Mouse (Mus musculus) small intestine, adult 2 months (tissue): Measurements from ENCODE around the gene Speer4e. TPM values are rescaled to one million over a fixed set of nuclear protein-coding genes. Genes with fewer than 3 reads are reported as not detected.
"Not testable (repeated sequence)": the region's sequence is repeated elsewhere in the genome, so short reads cannot be mapped to it uniquely, and the experiment has no call there.

ENCODE experiments used
- H3K27ac ChIP-seq: fragments of 200-500 bp; 2 replicates; pipeline ENCODE4 v1.5.1; 2012; ENCODE audit warnings: low read depth, low read length, control low read depth, inconsistent platforms; ENCODE audit not compliant: insufficient read depth
- H3K27me3 ChIP-seq: fragments of 200-500 bp; 2 replicates; pipeline ENCODE4 v1.6.1; 2012; ENCODE audit warnings: mild to moderate bottlenecking, moderate library complexity, low read length, inconsistent platforms; ENCODE audit not compliant: control insufficient read depth, insufficient read depth
- H3K36me3 ChIP-seq: fragments of 200-500 bp; 2 replicates; pipeline ENCODE4 v1.6.1; 2012; ENCODE audit warnings: mild to moderate bottlenecking, low read length, control low read depth, inconsistent platforms; ENCODE audit not compliant: control insufficient read depth, insufficient read depth
- H3K4me1 ChIP-seq: fragments of 200-500 bp; 2 replicates; pipeline ENCODE4 v1.6.1; 2012; ENCODE audit warnings: low read length, inconsistent platforms, mixed read lengths; ENCODE audit not compliant: control insufficient read depth, insufficient read depth, insufficient read length
- H3K4me3 ChIP-seq: fragments of 200-500 bp; 2 replicates; pipeline ENCODE4 v1.5.1; 2012; ENCODE audit warnings: low read depth, mild to moderate bottlenecking, control low read depth, inconsistent platforms, low read length, moderate library complexity
- WGBS: fragments of 180-500 bp; shearing (Covaris S2); methylation state at CpG from one replicate; pipeline ENCODE4 v1.1.7; 2018; 5-methylcytosine and 5-hydroxymethylcytosine counted together
- polyA plus RNA-seq: library from polyadenylated mRNA; depleted of rRNA; stranded (reverse); fragments of >200 nt; gene quantifications from 2 replicates; pipeline ENCODE4 v1.2.3, GENCODE M21; 2012; rRNA removed

The Speer4e gene
- polyA plus RNA-seq, result not detected in 2 replicates

GRCm38 (mm10) chr5:14938329-14938728 is at the start of gene Speer4e:
Speer4e (minus strand) TSS chr5:14938429.
- not testable (repeated sequence) for H3K36me3 ChIP-seq, H3K4me1 ChIP-seq, H3K27me3 ChIP-seq, H3K4me3 ChIP-seq, H3K27ac ChIP-seq
- 28% methylated on average over 1 of the region's 1 CpGs for WGBS

GRCm38 (mm10) chr5:14986649-14987387 is 48.6 kb upstream of the Speer4e start:
- H3K27ac ChIP-seq, H3K4me3 ChIP-seq, H3K36me3 ChIP-seq, H3K4me1 ChIP-seq, H3K27me3 ChIP-seq: not testable (repeated sequence)
- WGBS, result 39% methylated on average over 6 of the region's 6 CpGs

GRCm38 (mm10) chr5:14978835-14979234 is 40.6 kb upstream of the Speer4e start, which contains the start of gene Gm10354:
Gm10354 (minus strand) TSS chr5:14978935.
- WGBS, result 21% methylated on average over 1 of the region's 1 CpGs
- H3K36me3 ChIP-seq, H3K4me1 ChIP-seq, H3K4me3 ChIP-seq, H3K27ac ChIP-seq, H3K27me3 ChIP-seq: not testable (repeated sequence)

GRCm38 (mm10) chr5:14977368-14977767 is 39.1 kb upstream of the Speer4e start:
- H3K4me1 ChIP-seq, H3K27ac ChIP-seq, H3K4me3 ChIP-seq, H3K36me3 ChIP-seq, H3K27me3 ChIP-seq: not testable (repeated sequence)
- WGBS, result 73% methylated on average over 4 of the region's 4 CpGs

- H3K4me1 ChIP-seq, H3K4me3 ChIP-seq, H3K27me3 ChIP-seq, H3K27ac ChIP-seq, H3K36me3 ChIP-seq: not testable (repeated sequence)
- 62% methylated on average over 3 of the region's 4 CpGs for WGBS
Observed at GRCm38 (mm10) chr5:14975294-14975693, 37.1 kb upstream of the Speer4e start.

GRCm38 (mm10) chr5:14972841-14973240 is 34.6 kb upstream of the Speer4e start:
- WGBS, result 75% methylated on average over 3 of the region's 3 CpGs
- H3K4me3 ChIP-seq, H3K36me3 ChIP-seq, H3K27me3 ChIP-seq, H3K4me1 ChIP-seq, H3K27ac ChIP-seq: not testable (repeated sequence)

GRCm38 (mm10) chr5:14963821-14964220 is 25.6 kb upstream of the Speer4e start:
- H3K27ac ChIP-seq, H3K4me1 ChIP-seq, H3K27me3 ChIP-seq, H3K36me3 ChIP-seq, H3K4me3 ChIP-seq: not testable (repeated sequence)
- WGBS, result 80% methylated on average over 13 of the region's 13 CpGs

GRCm38 (mm10) chr5:14961502-14961901 is 23.3 kb upstream of the Speer4e start:
- H3K27me3 ChIP-seq, H3K36me3 ChIP-seq, H3K27ac ChIP-seq, H3K4me1 ChIP-seq, H3K4me3 ChIP-seq: not testable (repeated sequence)
- 80% methylated on average over 4 of the region's 4 CpGs for WGBS

- not testable (repeated sequence) for H3K4me1 ChIP-seq, H3K27me3 ChIP-seq, H3K27ac ChIP-seq, H3K36me3 ChIP-seq, H3K4me3 ChIP-seq
- WGBS, result 54% methylated on average over 1 of the region's 1 CpGs
Observed at GRCm38 (mm10) chr5:14955928-14956706, 17.9 kb upstream of the Speer4e start.

GRCm38 (mm10) chr5:14953587-14953986 is 15.4 kb upstream of the Speer4e start:
- not testable (repeated sequence) for H3K27ac ChIP-seq, H3K4me3 ChIP-seq, H3K36me3 ChIP-seq, H3K4me1 ChIP-seq, H3K27me3 ChIP-seq

- 71% methylated on average over 3 of the region's 3 CpGs for WGBS
- H3K27ac ChIP-seq, H3K4me3 ChIP-seq, H3K4me1 ChIP-seq, H3K36me3 ChIP-seq, H3K27me3 ChIP-seq: not testable (repeated sequence)
Observed at GRCm38 (mm10) chr5:14952749-14953148, 14.5 kb upstream of the Speer4e start.
